Mouse (Mus musculus) neural tube, embryonic 10.5 days (tissue): ENCODE data around the gene Ubtd1.

Source experiments
- DNase-seq: peaks from one replicate; pipeline ENCODE4 v3.0.0-alpha.2; 2017; ENCODE audit warnings: low spot score; ENCODE audit errors: extremely low spot score

Gene Ubtd1

DNA sequence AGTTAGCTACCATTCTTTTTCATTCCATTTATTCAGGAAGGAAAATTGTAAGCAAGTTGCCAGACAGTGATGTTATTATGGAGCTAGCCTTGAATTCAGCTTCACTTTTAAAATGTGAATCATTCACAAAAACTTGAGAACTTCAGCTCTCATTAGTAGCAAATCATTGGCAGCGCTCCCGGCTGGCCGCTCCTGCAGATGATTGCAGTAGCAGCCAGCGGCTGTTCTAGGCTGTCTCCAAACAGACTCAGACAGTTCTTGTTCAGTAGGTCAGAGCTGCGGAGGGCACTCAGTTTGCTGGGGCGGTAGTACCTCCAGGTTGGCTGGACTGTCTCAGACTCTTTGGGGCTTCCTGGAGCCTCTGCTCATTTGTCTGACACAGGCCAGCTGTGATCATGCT, 11.9 kb downstream of the Ubtd1 start:
- DNase-seq = no peak

DNA sequence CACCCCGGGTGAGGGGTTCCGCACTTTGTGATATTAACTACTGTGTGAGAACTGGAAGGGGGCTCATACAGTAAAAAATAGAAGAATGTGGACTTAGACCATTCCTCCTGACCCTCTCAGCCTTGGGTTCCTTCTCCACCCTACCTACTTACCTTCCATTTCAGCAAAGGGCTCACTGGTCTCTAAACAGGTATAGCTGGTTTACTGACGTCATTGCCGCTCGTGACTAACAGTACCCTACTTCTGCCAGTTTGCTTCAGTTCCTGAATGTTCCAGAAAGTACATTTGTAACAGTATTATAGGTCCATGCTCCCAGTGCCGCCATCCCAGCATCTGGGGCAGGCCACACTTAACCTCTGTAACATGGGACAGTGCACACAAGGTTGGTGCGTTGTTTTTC, 12.5 kb downstream of the Ubtd1 start:
- no peak for DNase-seq

DNA sequence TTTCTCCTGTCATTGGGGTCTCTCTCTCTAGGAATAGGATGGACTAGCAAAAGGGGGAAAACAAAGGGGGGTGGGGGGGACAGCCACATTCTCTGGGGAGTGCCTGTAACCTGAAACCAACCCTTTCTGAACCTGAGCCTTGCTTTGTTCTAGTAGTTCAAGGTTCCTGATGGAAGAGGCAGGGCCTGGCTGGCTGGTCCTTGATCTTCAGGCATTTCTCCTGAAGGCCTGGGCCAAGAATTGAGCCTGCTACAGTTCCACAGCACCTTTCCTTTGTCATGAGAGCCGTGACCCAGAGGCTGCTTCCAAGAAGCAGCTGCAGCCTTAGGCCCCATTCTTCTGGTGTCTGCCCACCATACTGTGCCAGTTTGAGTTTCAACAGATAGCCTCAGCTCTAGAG, 13.9 kb downstream of the Ubtd1 start:
- DNase-seq = no peak

DNA sequence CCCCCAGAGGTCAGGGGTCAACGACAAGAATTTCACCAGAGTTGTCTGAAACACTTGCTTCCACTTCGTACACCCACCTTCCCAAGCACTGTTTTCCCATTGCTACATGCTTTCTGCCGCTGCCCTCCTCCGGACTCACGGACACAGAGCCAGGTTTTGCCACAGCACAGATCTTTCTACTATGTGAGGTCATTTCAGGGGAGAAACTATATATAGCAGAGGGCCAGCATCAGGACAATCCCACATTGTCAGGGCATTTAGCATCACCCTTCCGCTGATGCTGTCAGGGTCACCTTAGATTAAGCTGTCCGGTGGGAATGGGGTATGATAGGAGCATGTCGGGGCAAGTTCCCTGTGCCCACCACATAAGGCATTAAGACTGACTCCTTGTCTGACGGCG, 15.5 kb downstream of the Ubtd1 start:
- DNase-seq = no peak

DNA sequence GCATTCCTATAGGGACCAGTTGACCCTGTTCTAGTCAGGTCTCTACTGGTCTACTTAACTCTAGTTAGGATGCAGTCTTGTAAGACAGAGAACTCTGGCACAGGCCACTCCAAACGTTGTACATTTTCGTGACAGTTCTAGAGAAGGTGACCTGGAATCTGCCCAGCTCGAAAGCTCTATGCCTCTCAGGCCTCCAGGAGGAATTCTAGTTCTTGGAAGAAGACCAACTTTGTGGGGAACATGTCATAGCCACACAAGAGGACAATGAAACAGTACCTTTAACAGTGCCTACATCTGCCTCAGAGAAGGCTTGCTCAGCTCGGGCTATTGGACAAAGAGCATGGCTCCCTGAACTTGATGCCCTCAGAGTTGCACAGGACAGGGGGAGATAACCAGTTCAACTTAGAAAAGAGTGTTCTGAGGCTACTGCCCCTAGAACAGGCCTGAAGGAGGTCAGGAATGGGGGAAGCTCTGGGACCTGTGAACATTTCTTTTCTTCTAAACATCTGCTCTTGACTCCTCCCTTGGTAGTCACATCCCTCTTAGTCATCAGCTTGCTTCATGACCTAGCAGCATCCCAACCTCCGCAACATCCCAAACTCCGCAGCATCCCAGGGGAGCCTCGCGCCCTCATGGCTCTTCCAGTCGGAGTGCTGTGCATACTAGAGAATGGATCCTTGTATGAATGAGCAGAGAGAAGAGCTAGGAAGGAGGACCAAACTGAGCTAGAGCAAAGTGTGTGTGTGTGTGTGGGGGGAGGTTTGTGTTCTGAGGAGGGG, 17.4 kb downstream of the Ubtd1 start:
- no peak for DNase-seq

DNA sequence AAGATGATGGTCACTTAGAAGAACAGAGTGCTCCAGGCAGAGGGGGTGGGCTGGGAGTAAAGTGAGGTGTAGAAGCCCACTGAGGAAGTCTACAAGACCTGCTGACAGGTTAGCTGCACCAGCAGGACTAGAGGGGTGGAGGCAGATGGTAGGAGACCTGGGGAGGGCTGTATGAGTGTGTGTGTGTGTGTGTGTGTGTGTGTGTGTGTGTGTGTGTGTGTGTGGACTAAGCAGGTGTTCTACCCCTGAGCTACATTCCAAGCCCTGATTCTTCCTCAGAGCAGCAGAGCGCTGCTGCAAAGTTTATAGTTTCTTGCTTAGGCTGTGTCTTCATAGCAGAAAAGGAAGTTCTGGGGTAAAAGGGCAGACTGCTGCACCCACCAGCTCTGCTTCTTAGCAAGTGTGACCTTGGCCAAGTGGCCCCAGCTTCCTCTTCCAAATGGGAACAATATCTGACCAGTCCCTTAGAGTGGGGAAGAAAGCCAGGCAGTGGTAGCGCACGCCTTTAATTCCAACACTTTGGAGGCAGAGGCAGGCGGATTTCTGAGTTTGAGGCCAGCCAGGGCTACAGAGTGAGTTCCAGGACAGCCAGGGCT, 18.2 kb downstream of the Ubtd1 start:
- DNase-seq = no peak

DNA sequence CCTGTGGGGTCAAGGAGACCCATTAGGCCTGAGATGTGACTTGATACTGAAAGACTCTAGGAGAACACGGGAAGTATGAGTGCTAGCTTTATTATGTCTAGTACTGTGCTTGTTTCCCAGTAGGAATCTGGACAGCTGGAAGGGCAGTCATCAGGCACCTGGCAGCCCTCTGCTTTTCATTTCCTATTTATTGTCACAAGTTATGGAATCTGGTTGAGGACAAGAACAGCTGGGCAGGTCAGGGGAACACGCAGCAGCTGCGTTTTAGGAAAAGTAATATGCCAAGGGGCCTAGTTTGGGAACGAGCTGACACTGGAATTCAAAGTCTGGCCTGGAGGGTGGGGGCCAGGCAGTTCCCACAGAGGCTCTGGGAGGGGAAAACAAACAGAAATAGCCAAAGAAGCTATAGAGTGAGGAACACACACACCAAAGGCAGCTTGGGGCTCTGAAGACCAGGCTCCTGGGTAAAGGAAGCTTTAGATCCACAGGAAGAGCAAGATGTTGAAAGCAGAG, 18.9 kb downstream of the Ubtd1 start:
- DNase-seq = no peak

DNA sequence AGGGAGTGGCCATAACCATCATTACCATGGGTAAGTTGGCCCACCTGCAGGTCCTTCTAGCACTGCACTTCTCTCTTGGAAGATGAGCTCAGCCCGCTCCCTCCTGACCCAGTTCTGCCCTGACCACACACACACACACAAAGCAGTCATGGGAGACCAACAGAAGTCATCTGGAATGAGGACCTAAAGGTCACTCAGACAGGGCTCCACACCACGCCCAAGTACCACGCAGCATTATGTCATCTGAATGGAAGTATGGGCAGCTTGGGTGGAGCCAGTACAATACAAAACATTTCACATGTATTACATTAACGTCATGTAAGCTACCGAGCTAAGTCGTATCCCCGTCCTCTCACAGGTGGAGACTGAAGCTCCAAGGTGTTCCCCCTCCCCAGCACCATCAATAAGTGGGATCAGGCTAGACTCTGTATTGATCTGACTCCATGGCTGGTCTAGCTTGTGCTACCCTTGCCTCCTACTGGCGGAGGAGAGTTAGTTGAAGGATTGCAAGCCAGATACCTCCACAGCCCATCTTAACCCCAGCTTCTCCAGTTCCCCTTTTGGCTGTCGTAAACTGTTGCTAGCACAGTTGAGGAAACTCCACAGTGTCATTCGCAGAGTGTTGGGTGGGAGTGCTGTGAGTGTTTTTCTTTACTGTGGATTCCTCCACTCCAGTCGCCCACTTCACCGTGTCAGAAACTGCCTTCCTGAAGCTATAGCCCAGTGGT, 19.9 kb downstream of the Ubtd1 start:
- no peak for DNase-seq

DNA sequence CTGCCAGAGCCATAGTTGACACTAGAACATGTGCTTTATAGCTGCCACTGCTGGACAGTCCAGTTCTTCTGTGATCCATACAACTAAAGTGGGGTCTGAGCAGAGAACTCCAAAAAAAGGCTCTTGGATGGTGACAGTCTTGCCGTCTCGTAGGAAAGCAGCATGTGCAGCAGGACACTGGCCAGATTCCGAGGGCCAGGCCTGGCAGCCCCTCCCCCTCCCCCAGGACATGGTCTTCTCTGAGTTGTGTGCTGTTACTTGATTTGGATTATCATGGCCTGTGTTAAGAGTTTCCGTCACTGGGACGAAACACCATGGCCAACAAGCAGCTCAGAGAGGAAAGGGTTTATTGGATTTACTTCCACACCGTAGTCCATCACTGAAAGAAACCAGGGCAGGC, 22.7 kb downstream of the Ubtd1 start:
- DNase-seq = no peak

DNA sequence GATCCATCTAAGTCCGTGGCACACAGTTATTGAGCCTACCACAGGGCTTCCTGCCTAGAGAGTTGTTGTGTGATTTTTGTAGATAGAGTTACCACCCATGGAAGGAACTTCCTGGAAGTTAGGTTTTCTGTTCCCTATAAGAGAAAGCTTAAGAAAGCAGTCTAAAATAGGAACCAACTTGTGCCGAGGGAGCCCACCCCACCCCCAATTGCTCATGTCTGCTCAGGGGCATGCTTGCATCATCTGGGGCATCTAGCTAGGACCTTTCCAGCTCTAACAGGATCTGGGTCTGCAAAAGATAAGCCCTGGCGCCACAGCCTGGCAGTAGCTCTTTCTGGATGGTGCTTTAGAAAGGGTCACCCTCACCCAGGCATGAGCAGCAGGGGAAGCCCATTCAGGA, 24.1 kb downstream of the Ubtd1 start:
- DNase-seq = no peak

DNA sequence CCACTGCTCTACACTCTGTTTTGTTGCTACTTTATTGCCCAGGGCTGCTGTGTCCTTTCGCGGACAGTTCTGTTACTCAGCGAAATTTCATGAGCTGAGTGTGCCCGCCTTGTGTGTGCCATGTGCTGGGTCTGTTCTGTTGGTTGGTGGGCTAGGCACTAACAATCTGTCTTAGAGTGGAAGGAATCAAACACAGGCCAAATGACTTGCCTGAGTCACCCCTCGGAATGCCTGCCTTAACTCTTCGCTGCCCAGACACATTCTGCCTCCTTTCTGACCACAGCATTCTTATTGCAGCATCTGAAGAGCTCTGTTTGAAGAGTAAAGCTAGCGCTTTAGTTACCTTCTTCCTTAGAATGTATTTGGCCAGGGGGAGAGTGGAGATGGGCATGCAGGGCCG, 25.0 kb downstream of the Ubtd1 start:
- no peak for DNase-seq

DNA sequence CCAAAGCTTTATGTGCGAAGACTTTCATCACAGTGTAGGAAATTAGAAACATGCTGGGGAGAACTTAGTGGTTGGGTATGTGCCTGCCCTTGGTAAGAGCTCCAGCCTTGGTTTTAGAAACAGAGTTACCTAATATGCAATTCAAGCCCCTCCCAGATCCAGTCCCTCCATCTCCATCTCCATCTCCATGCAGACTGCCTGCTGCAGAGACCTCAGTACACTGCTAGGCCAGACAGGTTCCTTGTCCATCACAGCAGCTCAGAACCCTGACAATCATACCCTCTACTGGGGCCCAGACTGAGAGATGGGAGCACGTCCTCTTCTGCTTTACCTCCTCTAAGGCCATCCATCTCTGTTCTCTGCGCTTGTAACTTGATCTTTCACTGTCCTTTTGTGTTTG, 27.0 kb downstream of the Ubtd1 start:
- DNase-seq = no peak

DNA sequence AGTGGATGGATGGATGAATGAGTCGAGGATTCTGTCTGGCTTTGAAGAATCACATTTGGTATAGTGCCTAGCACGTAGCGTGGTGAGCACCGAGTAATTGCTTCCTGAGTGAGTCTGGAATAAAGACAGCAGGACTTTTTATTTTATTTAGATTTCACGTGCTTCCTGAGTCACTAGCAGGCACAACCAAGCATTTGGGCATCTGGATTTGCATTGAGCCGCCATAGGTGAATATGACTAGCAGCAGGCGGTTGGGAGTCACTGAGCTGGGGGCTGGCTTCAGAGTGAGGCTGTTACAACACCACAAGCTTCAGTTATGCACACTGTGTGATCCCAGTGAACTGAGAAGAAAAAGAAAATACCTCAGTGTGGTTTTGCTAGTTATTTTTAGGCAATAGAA, 27.5 kb downstream of the Ubtd1 start:
- DNase-seq = no peak

DNA sequence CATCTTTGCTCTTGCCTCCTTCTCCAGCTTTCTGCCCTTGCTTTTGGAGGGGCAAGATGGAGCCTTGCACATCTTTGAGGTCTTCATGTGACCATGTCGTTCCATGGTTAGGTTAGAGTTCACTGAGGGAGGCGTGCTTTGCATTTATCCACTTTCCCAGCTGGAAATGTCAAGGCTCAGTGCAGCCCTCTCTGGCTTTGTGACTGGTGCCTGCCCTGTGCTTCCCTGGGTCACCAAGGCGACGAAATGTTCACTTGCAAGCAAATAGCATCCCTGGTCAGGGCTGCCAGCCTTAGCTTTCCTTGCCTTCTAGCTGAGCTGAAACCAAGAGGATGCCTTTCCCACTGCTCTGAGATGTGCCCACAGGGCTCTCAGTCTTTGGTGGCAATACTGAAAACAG, 28.9 kb downstream of the Ubtd1 start:
- no peak for DNase-seq

DNA sequence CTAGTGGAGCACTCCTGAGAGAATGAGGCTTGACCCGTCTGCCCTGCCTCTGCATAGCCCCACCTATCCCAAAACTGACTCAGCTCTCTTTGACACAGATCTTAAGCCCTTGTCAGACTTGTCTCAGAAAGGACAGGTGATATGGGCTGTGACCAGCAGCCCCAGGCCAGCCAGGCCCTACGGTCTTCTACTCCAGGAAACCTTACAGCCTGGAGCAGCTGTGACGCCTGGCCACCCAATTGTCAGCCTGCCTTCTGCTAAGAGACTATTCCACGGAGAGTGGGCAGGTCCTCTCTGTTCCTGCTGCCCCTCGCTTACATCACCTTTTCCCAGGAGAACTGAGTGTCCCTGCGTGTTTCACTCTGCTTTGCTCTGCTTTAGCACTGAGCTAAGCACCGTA, 29.6 kb downstream of the Ubtd1 start:
- no peak for DNase-seq

DNA sequence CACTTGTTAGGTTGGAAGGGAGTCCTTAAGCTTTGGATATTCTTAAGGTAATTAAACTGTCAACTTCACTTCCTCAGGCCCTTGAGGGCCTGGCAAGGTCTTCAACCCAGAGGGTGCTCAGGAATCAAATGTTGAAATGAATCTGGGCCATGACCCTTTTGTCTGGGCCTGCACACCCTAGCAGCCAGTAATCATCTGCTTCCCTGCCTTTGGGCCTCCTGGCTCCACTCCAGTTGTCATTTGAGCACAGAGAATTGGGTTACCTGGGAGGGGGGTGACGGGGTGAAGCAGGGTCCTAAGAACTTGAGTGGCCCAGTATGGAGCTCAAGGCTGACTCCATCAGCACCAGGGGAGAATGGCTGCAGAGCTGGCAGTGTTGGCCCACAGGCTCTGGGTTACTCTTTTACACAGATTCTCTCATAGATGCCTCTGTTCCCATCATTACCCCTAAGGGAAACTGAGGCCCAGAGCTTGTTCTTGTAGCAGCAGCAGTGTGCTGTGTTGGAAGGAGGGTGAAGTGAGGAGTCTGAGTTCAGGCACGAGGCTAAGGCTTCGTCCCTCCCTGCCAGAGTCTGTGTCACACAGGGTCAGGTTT, 32.8 kb downstream of the Ubtd1 start:
- DNase-seq = no peak

DNA sequence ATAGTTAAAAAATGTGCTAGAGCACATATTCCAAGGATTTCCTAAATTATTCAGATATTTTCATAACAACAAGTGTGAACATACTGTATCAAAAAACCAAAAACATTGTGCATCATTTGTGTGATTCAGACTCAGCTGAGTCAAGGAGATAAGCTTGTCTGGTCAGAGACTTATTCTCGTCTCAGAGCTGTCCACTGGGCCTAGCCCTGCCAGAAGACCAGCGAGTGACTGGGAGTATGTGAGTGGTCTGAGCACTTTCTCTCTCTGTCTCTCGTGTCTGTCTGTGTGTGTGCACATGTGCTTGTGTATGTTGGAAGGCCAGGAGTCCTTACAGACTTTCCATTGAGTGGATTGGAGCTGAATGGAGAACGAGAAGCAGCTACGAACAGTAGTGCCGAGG, 33.4 kb downstream of the Ubtd1 start:
- no peak for DNase-seq

DNA sequence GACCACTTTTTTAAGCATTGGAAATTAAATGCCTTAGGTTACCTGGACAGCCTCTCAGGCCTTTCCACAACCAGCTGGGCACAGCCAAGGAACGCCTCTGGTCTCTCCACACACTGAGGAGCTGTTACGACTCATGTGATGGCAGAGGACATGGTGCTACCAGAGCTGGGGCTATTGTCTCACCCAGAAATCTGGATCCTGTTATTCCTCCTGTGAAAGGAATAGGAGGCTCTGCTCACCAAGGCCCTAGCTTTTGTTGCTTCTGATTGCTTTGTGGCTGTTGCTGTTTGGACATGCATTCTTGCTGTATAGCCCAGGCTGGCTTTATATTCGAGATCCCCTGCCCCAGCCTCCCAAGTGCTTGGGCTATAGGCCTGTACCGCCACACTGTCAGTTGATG, 34.7 kb downstream of the Ubtd1 start:
- no peak for DNase-seq

DNA sequence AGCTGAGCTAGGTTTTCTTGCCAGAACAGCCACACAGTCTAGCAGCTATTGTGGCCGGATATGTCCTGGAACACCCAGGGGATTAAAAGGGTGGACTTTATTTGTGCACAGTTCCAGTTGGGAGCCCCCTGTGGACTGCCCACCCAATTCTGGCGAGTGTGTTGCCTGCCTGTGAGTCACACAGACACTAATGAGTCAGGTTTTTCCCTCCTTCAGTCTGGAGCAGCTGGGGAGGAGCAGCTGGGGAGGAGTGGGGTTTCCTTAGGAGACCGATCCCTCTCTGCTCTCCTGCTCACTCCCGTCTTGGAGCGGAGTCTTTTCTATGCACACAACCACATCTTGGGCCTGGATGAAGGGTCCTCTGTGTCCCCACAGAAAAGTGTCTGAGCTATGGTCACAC, 35.3 kb downstream of the Ubtd1 start:
- DNase-seq = no peak

DNA sequence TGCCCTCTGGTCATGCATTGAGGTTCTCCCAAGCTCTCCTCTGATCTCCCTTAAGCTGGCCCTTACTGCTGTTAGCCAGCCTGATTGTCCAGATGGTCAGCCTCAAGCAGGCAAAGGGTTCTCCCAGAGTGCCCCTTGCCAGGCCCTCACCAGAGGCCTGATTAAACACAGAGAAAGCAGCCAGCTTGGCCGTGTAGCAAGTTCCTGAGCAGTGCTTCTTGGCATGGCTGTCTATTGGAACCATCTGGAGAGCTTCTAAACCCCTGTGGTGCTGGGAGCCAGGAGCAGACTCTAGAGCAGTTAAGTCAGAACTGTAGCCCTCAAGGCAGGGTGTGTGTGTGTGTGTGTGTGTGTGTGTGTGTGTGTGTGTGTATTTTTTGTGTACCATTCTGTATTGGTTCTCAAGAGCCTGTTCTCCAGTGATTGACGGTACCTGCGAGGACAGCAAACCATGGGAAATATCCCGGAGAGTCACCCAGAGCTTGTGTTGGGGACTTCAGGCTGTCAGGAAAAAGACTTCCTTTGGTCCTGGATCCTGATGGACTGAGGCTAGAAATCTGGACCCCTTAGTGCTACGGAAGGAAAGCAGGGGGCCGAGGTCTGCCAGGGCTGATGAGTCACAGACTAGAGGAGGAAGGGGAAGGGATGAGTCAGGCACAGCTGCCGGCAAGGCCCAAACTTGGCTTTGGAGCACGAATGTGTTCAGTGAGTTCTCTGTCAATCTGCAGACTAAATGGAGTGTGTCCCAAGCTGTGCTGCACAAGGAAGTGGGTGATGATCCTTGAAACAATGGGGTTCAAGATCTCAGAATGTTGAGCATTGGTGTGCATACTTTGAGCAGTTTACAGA, 36.1 kb downstream of the Ubtd1 start:
- no peak for DNase-seq

DNA sequence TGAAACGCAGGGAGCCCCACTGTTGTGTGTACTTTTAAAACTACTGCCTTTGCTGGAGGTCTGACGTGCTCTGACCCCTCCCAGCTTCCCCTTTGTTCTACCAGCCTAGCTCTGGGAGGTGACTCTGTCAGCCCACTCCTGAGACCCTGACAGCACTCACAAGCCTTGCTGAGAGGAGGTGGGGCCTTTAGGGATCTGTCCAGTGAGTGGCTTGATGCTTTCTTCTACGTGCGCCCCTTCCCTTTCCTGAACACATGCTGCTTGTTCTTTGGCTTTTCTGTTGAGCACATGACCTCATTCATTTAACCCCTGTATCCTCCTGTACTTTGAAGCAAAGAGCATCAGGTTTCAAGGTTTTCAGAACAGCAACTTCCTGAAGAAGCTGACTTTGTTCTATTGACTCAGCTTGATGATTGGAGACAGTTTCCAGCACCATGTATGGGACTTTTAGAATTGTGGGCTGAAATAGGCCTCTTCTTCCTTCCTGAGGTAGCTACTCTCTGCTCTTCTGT, 37.5 kb downstream of the Ubtd1 start:
- no peak for DNase-seq
